Mouse (Mus musculus) v-Abl transformed pro-B cells (cell line): Measurements from ENCODE around the gene Ptges.

Experiments
- in situ Hi-C, 2 experiments: fragments of 400-800 bp; cut with MboI; formaldehyde crosslinking; loops; one replicate each; pipeline ENCODE4 v1.15.1; 2025; ENCODE audit not compliant: unreplicated experiment in 2 of 2

The Ptges gene

GRCm38 (mm10) chr2:30902726-30903722 is 26.6 kb downstream of the Ptges start:
- in situ Hi-C loops = no loop called here

GRCm38 (mm10) chr2:30902256-30902655 is 27.4 kb downstream of the Ptges start:
- in situ Hi-C loops = no loop called here

GRCm38 (mm10) chr2:30901646-30902160 is 28.0 kb downstream of the Ptges start:
- in situ Hi-C loops = no loop called here

- in situ Hi-C loops = no loop called here
Measured at GRCm38 (mm10) chr2:30899397-30900069, 30.1 kb downstream of the Ptges start.

GRCm38 (mm10) chr2:30897291-30897690 is 32.4 kb downstream of the Ptges start:
- in situ Hi-C loops = no loop called here

GRCm38 (mm10) chr2:30893946-30894345 is 35.7 kb downstream of the Ptges start:
- in situ Hi-C loops = loop anchor here (5.0 kb wide), 1 partner anchor 38 kb away; no protein-coding TSS in a partner anchor

GRCm38 (mm10) chr2:30893399-30893798 is 36.3 kb downstream of the Ptges start:
- in situ Hi-C loops = loop anchor here (5.0 kb wide), 1 partner anchor 39 kb away; no protein-coding TSS in a partner anchor

GRCm38 (mm10) chr2:30891002-30891401 is 38.7 kb downstream of the Ptges start:
- in situ Hi-C loops = loop anchor here (5.0 kb wide), 1 partner anchor 41 kb away; no protein-coding TSS in a partner anchor

GRCm38 (mm10) chr2:30885453-30886163 is 44.1 kb downstream of the Ptges start:
- in situ Hi-C loops = no loop called here

- in situ Hi-C loops = no loop called here
Measured at GRCm38 (mm10) chr2:30884852-30885373, 44.8 kb downstream of the Ptges start.

GRCm38 (mm10) chr2:30881215-30881614 is 48.4 kb downstream of the Ptges start:
- in situ Hi-C loops = no loop called here

- in situ Hi-C loops = no loop called here
Measured at GRCm38 (mm10) chr2:30879481-30879880, 50.2 kb downstream of the Ptges start.

- in situ Hi-C loops = no loop called here
Measured at GRCm38 (mm10) chr2:30875621-30876432, 53.8 kb downstream of the Ptges start.

- in situ Hi-C loops = no loop called here
Measured at GRCm38 (mm10) chr2:30875096-30875495, 54.6 kb downstream of the Ptges start.

GRCm38 (mm10) chr2:30874445-30874844 is 55.2 kb downstream of the Ptges start:
- in situ Hi-C loops = loop anchor here in 1 of 2 experiments (25.0 kb wide), 3 partner anchors 663 to 1562 kb away; partner anchors contain the start of gene Prdm12

GRCm38 (mm10) chr2:30872669-30873068 is 57.0 kb downstream of the Ptges start:
- in situ Hi-C loops = loop anchor here in 1 of 2 experiments (25.0 kb wide), 3 partner anchors 665 to 1560 kb away; partner anchors contain the start of gene Prdm12

- in situ Hi-C loops = loop anchor here in 1 of 2 experiments (25.0 kb wide), 3 partner anchors 666 to 1559 kb away; partner anchors contain the start of gene Prdm12
Measured at GRCm38 (mm10) chr2:30870863-30871262, 58.8 kb downstream of the Ptges start.

- in situ Hi-C loops = loop anchor here in 1 of 2 experiments (25.0 kb wide), 3 partner anchors 672 to 1553 kb away; partner anchors contain the start of gene Prdm12
Measured at GRCm38 (mm10) chr2:30865426-30865825, 64.2 kb downstream of the Ptges start.

- in situ Hi-C loops = loop anchor here in 1 of 2 experiments (25.0 kb wide), 3 partner anchors 672 to 1553 kb away; partner anchors contain the start of gene Prdm12
Measured at GRCm38 (mm10) chr2:30864968-30865381, 64.7 kb downstream of the Ptges start.
